Comparison of ENCODE assay signal across 17 mouse cellular contexts in genomic region chr5:31774976-31775375, GRCm38 (mm10).
"Had no signal": no experiment of that assay in that cellular context is flagged by ENCODE, and none has a peak within 500 bp of the region (broad histone marks: within the 10 kb centered on the region; RNA-seq: fewer than 3 reads in every experiment).

No protein-coding gene starts in this region.

- H3K9me3 ChIP-seq: neural tube, embryonic 15.5 days; stomach, embryonic 15.5 days had no signal

- DNase-seq: retina, postnatal 1 day; right cerebral cortex, adult 18-20 months; right cerebral cortex, postnatal 14 days; right cerebral cortex, postnatal 25 days; right cerebral cortex, postnatal 4 days; spleen, adult 18-20 months; thymus, adult 18-20 months; thymus, adult 2 months; thymus, postnatal 14 days; thymus, postnatal 25 days; thymus, postnatal 36 days; thymus, postnatal 4 days had no signal

- H3K27me3 ChIP-seq: neural tube, embryonic 12.5 days; neural tube, embryonic 13.5 days; neural tube, embryonic 15.5 days; stomach, embryonic 15.5 days had no signal

- H3K9ac ChIP-seq: neural tube, embryonic 12.5 days; neural tube, embryonic 13.5 days; neural tube, embryonic 15.5 days; stomach, embryonic 15.5 days had no signal

- H3K4me1 ChIP-seq: neural tube, embryonic 12.5 days; neural tube, embryonic 13.5 days; neural tube, embryonic 15.5 days; stomach, embryonic 15.5 days had no signal

- H3K4me3 ChIP-seq: neural tube, embryonic 12.5 days; neural tube, embryonic 13.5 days; neural tube, embryonic 15.5 days; stomach, embryonic 15.5 days had no signal

- H3K36me3 ChIP-seq: neural tube, embryonic 12.5 days; neural tube, embryonic 13.5 days; neural tube, embryonic 15.5 days; stomach, embryonic 15.5 days had no signal

- H3K27ac ChIP-seq: neural tube, embryonic 12.5 days; neural tube, embryonic 13.5 days; neural tube, embryonic 15.5 days; stomach, embryonic 15.5 days; stomach, postnatal 0 days had no signal
